Mouse (Mus musculus) T-helper 2 cell (primary cell): ENCODE measurements around the gene Acyp2.
"Not testable (repeated sequence)": the region's sequence is repeated elsewhere in the genome, so short reads cannot be mapped to it uniquely, and the experiment has no call there.

Source experiments
- in situ Hi-C: fragments of 300-600 bp; cut with MboI, MseI; formaldehyde crosslinking; loops from one replicate; pipeline ENCODE4 v1.15.1; 2025; ENCODE audit warnings: high pct_unique_total_duplicates

Gene Acyp2

DNA sequence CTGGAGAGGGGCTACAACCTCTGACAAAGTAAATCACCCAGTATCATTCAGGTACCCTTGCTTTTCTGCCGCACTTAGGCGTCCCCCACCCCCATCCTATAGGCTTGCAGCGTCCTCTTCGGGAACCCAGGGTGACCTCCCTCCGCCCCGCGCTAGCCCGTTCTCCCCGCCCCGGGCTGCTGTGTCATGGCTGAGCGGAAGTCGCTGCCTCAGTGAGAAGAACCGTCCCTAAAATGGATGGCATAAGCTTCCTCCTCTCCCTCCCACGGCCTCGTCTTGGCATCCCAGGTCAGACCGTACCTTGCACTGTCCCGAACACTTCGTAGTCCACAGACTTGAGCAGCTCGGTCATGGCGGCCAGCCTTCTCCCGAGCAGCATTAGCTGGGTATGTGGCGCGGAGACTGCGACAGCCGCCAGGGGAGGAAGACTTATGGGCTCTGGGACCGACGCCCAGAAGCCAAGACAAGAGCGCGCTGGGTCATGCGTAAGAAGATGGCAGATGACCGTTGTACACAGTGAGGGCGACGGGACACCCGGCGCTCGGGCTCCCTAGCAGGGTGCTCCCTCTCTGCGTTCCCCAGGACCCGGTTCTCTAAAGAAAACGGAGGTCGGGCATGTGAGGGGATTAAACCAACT lies at the start of gene Acyp2:
Gene Acyp2, minus strand, starts transcription at position 587 of the 637 bp plus-strand sequence.
- in situ Hi-C loops: loop anchor here (10.0 kb wide), 1 partner anchor 1156 kb away; no protein-coding TSS in a partner anchor

DNA sequence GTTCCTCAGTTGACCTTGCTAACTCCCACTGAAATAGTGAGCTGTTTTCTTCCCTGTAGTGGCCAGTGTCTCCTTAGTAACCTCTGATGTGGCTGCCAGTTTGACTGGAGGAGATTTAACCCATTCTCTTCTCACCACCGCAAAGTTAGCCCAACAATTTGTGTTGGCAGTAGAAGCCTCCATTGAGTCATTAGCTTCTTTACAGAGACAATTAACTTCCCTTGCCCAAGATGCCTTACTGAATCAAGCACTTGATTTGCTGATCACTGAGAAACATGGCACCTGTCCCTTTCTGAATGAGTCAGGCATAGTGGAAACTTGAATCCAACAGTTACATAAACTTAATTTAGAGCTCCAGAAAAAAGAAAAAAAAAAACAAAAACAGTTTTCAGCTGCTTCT lies 40.0 kb upstream of the Acyp2 start:
- in situ Hi-C loops: no loop called here

DNA sequence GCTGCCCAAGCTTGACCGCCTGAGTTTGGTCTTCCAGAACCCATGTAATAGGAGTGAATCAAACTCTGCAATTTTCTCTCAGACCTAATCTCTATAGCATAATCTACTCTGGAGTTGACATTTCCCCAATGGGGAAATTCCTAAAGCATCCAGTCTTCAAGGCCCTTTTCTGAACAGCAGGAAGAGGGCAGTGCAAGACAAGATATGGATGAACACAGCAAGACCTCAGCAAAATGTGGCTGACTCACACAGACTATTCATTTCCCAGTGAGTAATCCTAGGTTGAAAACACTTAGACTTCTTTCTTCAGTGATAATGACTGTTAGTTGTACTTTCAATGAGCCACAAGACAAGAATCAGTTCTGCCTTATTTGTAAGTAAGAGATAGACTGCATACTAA lies 26.7 kb upstream of the Acyp2 start:
- in situ Hi-C loops: no loop called here

DNA sequence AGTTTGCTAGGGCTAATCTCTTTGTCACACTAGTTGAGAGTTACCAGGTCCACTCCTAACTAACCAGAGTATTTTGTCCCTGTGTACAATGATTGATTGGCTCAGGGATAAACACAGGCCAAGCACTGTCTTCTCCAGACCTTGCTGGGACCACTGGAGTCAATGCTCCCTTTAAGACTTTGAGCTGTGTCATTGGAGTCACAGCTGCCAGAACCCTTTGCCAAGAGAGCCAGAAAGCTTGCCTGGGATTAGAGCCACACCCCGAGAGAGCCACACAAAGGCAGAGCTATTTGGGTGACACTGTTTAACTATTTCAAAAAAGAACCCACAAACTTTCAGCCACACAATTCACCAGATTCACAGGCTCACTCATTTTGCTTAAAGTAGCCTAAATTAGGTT lies 23.3 kb upstream of the Acyp2 start:
- in situ Hi-C loops: loop anchor here (25.0 kb wide), 1 partner anchor 435 kb away; no protein-coding TSS in a partner anchor

DNA sequence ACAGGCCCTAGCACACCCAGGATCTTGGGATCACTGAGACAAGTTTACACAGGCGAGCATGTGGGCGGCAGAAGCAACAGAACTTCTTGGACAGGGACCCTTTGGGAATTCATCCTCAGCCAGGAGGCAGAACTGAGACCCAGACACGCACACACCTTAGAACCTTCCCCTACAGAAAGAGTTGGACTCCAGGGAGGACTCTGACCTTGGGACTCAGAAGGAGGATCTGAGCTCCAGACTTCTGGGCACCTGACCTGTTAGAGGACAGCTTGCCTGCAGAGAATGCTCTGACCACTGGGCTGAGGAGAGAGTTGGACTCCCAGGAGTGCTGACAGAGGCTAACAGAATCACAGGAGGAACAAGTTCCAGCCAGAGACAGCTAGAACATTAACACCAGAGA lies 13.6 kb upstream of the Acyp2 start:
- in situ Hi-C loops: loop anchor here (25.0 kb wide), 1 partner anchor 426 kb away; no protein-coding TSS in a partner anchor

DNA sequence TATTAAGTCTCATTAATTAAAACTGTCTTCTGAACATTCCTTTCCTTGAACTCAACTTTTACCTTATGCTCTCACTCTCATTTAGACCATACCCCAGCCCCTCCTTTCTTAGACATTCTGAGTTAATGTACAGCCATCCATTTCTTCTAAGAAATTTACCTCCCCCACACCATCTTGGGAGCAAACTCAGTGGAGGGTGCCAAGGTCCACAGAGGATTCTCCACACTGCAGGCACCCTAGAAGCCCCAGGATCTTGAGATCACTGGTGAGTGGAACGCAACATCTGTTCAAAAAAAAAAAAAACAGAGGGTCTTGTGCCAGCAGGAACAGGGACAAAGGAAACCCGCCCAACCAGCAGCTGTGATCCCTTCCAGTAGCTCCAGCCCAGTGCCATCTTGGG lies 13.2 kb upstream of the Acyp2 start:
- in situ Hi-C loops: loop anchor here (25.0 kb wide), 1 partner anchor 425 kb away; no protein-coding TSS in a partner anchor

DNA sequence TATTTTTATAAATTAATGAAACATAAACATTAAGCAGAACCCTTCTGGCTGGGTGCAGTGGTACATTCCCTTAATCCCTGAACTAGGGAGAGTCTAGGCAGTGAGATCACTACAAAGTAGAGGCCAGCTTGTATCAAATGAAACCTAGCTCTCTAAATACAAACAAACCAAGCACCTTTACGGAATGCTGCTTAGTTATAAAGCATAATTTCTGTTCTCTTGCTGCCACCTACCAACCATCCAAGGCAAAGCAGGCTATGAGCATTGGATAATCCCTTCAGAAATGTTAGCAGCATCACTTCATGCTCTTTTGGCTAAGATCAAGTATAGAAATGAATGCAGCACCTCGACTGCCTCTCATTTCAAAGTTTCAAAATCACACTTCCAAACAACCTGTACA lies 7.7 kb upstream of the Acyp2 start:
- in situ Hi-C loops: loop anchor here (25.0 kb wide), 1 partner anchor 420 kb away; no protein-coding TSS in a partner anchor

DNA sequence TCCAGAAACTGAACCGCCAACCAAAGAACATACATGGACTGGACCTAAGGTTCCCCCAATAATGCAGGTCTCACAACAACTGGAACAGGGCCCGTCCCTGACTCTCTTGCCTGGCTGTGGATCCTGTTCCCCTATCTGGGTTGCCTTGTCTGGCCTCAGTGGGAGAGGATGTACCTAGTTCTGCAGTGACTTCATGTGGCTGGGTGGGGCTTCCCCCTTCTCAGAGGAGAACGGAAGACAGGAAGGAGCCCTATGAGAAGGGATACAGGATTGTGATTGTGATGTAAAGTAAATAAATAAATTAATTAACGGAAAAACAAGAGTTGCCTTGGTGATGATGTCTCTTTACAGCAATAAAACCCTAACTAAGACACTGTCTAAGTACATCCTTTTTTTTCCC lies 6.7 kb upstream of the Acyp2 start:
- in situ Hi-C loops: loop anchor here (25.0 kb wide), 1 partner anchor 419 kb away; no protein-coding TSS in a partner anchor

DNA sequence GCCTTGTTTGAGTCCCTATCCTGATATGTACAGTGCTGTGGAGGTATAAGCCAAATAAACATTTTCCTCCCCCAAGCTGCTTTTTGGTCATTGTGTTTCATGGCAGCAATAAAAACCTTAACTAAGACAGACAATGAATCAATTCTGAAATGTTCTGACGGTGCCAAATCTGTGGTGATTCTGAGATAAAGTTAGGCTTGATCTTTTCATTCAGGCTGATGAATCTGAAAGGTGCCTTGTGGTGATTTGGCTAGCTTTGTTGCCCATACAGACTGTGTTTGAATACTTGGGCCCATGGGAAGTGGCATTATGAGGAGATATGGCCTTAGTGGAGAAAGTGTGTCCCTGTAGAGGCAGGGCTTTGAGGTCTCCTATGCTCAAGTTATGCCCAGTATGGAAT lies 1.0 kb upstream of the Acyp2 start:
- in situ Hi-C loops: loop anchor here (25.0 kb wide), 1 partner anchor 413 kb away; no protein-coding TSS in a partner anchor

DNA sequence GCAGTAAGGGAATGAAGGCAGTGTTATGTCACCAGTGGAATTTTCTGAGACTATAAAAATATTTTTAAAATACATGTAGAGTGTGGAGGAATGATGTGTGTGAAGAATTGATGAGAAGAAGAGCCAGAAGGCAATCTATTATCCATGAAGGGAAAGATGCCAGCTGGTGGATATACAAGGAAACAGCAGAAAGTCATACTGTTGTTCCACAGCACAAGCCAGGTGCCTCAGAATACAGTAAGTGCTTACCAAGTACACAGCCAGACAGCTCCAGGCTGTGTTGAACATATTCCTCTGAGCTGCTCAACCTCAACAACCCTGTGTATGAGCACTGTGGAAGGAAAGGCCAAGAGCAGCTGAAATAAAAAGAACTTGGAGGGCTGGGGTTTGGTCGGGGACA lies 13.7 kb downstream of the Acyp2 start:
- in situ Hi-C loops: no loop called here

DNA sequence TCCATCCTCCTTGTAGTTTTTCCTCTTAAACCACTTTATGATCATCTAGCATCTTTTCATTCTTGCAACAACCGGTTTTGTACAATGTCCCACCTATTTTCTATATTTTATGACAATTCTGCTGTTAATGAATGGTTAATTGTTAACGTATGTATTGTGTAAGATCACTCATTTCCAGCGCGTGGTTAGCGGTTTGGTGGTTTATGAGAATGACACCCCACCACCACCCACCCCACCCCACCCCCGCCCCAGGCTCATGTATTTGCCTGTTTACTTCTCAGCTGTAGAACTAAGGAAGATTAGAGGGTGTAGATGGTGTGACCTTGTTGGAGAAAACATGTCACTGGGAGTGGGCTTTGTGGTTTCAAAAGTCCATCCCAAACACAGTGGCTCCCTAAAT lies 18.9 kb downstream of the Acyp2 start:
- in situ Hi-C loops: no loop called here

DNA sequence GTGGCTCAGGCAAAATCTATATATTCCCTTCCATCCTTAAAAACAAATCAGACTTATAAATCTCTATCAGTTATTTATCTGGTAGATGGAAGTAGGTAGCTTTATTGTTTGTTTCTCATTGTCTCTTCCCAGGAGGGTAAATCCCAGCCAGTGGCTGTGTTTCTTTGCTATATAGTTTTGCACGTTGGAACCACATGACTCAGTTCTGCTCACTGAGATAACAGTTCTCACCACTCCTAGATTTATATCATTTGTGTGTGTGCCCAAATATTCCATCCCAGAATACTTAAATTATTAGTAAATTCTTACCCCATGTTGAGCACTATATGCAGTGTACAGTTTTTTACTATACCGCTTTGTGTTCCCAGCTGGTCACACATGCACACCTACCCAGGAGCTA lies 26.2 kb downstream of the Acyp2 start:
- in situ Hi-C loops: no loop called here

DNA sequence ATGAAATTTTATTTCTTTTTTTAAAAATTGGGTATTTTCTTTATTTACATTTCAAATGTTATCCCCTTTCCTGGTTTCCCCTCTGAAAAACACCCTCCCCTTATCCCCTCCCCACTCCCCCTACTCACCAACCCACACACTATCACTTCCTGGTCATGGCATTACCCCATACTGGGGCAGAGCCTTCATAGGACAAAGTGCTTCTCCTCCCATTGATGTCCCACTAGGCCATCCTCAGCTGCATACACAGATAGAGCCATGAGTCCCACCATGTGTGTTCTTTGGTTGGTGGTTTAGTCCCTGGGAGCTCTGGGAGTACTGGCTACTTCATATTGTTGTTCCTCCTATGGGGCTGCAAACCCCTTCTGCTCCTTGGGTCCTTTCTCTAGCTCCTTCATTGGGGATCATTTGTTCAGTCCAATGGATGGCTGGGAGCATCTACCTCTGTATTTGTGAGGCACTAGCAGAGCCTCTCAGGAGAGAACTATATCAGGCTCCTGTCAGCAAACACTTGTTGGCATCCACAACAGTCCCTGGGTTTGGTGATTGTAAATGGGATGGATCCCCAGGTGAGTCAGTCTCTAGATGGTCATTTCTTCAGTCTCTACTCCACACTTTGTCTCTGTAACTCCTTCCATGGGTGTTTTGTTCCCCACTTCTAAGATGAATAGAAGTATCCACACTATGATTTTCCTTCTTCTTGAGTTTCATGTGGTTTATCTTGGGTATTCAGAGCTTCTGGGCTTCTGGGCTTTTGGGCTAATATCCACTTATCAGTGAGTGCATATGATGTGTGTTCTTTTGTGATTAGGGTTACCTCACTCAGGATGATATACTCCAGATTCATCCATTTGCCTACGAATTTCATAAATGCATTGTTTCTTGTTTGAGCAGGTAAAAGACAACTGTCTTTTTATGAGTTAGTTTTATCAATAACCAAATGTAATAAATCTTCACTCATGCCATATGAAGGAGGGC lies 27.7 kb downstream of the Acyp2 start:
- in situ Hi-C loops: not testable (repeated sequence)

DNA sequence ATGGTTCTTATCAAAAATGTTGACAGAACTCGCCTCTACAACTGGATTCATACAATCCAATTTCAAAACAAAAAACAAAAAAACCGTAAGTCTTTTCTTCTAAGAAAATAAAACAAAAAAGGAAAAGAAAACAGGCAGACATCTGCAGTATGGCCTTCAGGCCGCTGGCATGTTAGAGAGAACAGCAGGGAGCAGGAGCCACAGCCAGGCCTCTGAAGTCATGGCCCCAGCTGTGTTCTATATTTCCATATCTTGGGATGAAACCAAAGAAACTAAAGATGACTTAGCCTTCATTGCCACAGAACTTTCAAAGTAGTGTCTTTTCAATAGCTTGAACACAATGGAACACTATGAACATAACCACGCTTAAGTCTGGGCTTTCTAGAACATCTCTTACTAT lies 31.2 kb downstream of the Acyp2 start:
- in situ Hi-C loops: no loop called here

DNA sequence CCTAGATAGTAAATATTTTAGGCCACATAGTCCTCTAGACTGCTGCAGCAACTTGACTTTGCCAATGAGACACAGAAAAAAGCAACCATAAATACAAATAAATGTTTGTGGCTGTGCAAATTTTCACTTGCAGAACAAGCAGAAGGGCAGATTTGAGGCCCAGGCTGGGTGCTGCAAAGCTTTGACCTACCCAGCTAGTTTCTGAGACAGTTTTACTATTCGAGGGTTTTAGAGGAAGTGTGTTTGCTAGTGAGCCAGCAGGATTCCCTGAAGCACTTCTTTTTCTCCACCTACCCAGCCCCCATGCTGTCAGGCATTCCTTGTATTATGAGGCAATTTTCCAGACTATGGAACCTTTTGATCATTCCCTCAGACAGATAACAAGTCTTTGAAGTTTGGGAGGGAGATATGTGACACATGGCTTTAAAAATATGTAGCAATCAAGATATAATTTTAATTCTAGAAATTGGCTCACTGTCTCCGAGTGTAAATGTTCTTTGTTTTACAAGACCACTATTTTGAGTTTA lies 31.8 kb downstream of the Acyp2 start:
- in situ Hi-C loops: no loop called here

DNA sequence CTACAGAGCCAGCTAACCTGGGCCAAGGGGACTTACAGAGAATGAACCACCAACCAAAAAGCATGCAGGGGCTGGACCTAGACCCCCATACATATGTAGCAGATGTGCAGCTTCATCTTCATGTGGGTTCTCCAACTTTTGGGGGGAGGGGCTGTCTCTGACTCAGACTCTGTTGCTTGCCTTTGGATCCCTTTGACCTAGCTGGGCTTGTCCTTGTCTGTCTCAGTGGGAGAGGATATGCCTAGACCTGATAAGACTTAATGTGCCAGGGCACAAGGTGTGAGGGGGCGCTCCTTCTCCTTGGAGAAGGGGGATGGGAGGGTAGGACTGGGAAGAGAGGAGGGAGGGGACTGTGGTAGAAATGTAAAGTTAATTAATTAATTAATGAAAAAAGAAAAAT lies 33.4 kb downstream of the Acyp2 start:
- in situ Hi-C loops: no loop called here

DNA sequence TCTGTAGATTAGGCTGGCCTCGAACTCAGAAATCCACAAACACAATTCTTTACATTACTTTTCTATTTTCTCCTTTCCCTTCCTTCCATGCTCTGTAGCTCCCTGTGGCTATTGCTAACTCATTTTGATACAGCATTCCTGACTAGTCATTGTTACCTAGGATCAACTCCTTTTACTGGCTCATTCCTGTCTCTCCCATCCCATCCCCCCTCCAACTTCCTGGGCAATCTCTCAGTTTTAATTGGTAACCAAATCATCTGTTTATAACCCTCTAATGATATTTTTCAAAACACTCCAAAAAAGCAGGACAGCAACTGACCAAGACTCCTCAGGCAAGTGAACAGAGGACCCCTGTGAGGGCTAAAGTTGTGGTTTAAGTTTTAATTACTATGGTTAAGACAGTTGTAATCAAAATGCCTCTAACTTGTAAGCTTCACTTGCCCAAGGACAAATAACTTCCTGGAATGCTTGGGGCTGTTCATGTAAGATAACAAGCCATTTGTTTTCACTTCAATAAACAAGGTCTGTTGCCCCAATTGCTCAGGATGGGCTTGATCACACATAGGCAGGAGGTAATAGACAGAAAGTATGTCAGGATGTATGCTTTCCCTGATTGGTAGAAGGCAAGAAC lies 35.4 kb downstream of the Acyp2 start:
- in situ Hi-C loops: no loop called here

DNA sequence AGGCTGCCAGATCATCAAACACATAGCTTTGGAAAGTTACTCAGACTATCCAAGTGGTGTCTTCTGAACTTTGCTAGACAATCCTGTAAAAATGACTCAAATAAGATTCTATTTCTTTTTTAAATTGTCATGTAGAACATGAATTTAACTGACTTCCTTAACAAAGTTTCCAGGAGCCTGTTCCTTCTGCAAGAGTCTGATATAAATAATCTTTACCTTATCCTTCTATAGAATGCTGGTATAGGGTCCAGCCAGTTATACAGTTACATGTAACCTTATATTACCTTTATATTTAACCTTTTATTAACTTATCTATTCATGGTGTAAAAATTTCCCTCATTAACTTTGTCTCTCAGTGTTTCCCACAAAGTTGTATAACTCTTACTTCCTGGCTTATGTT lies 36.7 kb downstream of the Acyp2 start:
- in situ Hi-C loops: no loop called here

DNA sequence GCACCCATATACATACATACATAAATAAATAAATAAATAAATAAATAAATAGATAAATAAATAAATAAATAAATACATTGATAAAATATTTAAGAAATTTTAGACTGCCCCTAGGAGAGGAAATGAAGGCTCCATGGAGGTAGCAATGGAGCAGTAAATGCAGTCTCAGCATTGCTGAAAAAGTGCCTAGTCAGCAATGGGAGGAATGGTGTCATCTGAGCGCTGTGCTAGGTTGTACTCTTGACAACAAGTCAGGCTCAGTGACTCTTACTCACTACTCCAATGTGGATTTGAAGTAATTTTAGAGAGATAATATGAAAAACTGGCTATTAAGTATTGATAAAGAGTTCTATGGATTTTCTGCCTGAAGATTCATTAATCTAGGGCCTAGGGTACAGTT lies 40.1 kb downstream of the Acyp2 start:
- in situ Hi-C loops: no loop called here

DNA sequence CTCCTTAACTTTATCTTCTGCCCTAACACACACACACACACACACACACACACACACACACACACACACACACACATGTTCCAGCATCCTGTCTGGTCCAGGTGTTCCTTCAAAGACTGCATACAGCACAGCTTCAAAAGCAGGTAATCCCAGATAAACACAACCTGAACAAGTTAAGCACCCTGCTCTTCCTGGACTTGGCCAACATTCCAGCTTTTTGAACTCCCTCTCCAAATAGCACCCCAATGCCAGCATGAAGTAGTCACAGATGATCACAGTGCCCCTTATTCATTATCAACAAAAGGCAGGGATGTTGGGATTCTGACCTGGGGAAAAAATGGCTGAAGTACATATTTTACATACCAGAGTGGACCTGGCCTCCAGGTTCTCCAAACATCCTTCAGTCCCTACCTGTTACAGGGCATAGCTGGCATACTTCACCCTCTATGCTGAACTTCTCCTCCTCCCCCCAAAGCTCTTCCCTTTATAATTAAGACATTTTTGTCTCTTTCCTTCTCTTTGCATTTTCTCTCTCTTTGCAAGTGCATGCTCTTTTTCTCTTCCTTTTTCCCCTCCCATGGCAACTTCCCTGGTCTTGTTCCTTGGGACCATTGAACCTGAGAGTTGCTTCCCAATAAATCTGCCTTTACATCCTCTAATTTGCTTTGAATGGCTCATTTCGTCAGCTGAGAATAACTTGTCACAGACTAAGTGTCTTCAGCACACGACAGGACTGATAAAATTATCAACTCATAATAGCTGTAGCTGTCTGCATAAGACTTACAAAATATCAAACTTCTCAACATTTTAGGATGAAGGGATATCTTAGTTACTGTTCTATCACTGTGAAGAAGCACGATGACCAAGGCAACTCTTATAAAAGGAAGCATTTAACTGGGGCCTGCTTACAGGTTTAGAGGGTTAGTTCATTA lies 41.5 kb downstream of the Acyp2 start:
- in situ Hi-C loops: no loop called here

DNA sequence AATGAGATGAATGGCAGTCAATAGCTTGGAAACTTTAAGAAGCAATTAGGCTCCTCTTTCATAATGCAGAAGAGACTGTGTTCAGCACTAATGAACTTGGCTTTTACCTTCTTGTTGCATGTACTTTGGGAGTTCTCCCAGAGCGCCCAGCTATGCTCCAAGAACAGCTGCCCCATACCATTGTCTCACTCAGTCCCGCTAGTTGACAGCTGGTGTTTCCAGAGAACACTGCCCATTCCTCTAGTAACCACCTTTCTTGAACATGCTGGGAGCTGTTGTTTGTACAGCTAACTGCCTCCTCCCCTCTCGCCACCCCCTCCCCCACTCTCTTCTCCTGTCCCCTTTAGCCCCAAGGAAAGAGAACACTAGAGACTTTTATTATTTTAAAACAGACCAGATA lies 52.1 kb downstream of the Acyp2 start:
- in situ Hi-C loops: no loop called here
